Mouse (Mus musculus) hindbrain, embryonic 15.5 days (tissue): ENCODE data around the gene Rfwd3. TPM values are rescaled to one million over a fixed set of nuclear protein-coding genes. Genes with fewer than 3 reads are reported as not detected.

Experiments
- ATAC-seq: fragments of 200-750 bp; cut with Nextera tagmentation; 2 replicates; pipeline ENCODE4 v1.8.0; 2017; ENCODE audit warnings: low read depth, moderate number of reproducible peaks, moderate TSS enrichment; ENCODE audit not compliant: low FRiP score
- H3K27ac ChIP-seq: fragments of 300-500 bp; sonication (generic); replicated peaks from 2 replicates; pipeline ENCODE4 v1.5.1; 2015; ENCODE audit warnings: mild to moderate bottlenecking, inconsistent platforms
- H3K27me3 ChIP-seq: fragments of 300-500 bp; sonication (generic); 2 replicates; pipeline ENCODE4 v1.6.1; 2015; ENCODE audit warnings: control low read depth, inconsistent platforms
- H3K36me3 ChIP-seq: fragments of 300-500 bp; sonication (generic); 2 replicates; pipeline ENCODE4 v1.6.1; 2015; ENCODE audit warnings: control low read depth, inconsistent platforms
- H3K4me1 ChIP-seq: fragments of 300-500 bp; sonication (generic); replicated peaks from 2 replicates; pipeline ENCODE4 v1.6.1; 2015; ENCODE audit warnings: control low read depth, inconsistent platforms
- H3K4me2 ChIP-seq: fragments of 300-500 bp; sonication (generic); 2 replicates; pipeline ENCODE4 v1.6.1; 2015; ENCODE audit warnings: moderate library complexity, mild to moderate bottlenecking, inconsistent platforms
- H3K4me3 ChIP-seq: fragments of 300-500 bp; sonication (generic); 2 replicates; pipeline ENCODE4 v1.5.1; 2015; ENCODE audit warnings: mild to moderate bottlenecking, inconsistent platforms
- H3K9ac ChIP-seq: fragments of 300-500 bp; sonication (generic); 2 replicates; pipeline ENCODE4 v1.6.1; 2015; ENCODE audit warnings: inconsistent platforms
- H3K9me3 ChIP-seq: fragments of 300-500 bp; sonication (generic); 2 replicates; pipeline ENCODE4 v1.6.1; 2016; ENCODE audit warnings: control low read depth, inconsistent platforms
- WGBS: fragments of 180-500 bp; shearing (Covaris S2); methylation state at CpG from one replicate; pipeline ENCODE4 v1.1.7; 2015; 5-methylcytosine and 5-hydroxymethylcytosine counted together
- polyA plus RNA-seq: library from polyadenylated mRNA; unstranded; fragments of >200 nt; fragmentation: Nextera tagmentation; extraction: Ambion mirVana; gene quantifications from 2 replicates; pipeline ENCODE4 v1.2.1, GENCODE M21; 2015

Gene Rfwd3
- polyA plus RNA-seq, 1 experiment from 2014 or later = 23.7 TPM

DNA sequence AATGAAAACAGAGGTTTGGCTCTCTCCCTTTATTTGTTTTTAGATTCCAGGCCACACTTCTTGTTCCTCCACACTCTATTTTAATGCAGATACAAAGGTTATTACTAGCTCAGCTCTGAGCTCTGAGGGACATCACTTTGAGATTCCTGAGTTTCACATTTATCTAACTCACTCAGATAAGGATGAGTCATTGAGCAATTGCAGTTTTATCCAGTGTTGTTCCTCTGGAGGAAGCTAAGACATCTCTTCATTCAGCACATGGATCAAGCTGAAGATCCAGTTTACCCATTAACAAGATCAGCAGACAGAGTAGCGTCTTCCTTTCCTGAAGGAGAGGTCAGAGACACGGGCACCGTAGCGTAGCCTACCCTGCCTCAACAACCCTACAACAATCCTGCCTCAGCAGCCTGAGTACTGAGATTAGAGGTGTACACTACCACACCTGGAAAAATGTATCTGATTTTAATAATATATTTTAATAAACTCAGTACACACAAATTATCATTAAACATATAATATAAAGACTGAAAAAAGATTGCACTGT, 53.7 kb downstream of the Rfwd3 start:
- H3K4me3 ChIP-seq = no peak overlapping the region
- H3K9me3 ChIP-seq = no peaks in the 10 kb centered on the region
- no peak for ATAC-seq
- no peaks in the 10 kb centered on the region for H3K4me1 ChIP-seq
- no peaks in the 10 kb centered on the region for H3K27me3 ChIP-seq
- no peaks in the 10 kb centered on the region for H3K36me3 ChIP-seq
- H3K4me2 ChIP-seq = no peak overlapping the region
- WGBS = 88% methylated on average over 4 of the region's 4 CpGs
- H3K27ac ChIP-seq = no peak overlapping the region
- H3K9ac ChIP-seq = no peak overlapping the region

GRCm38 (mm10) chr8:111237301-111237700, 62.7 kb downstream of the Rfwd3 start:
- 82% methylated on average over 3 of the region's 3 CpGs for WGBS
- ATAC-seq = no peak
- H3K4me1 ChIP-seq = no peaks in the 10 kb centered on the region
- H3K36me3 ChIP-seq = no peaks in the 10 kb centered on the region
- H3K9me3 ChIP-seq = no peaks in the 10 kb centered on the region
- H3K27me3 ChIP-seq = no peaks in the 10 kb centered on the region
- no peak overlapping the region for H3K4me2 ChIP-seq
- no peak overlapping the region for H3K4me3 ChIP-seq
- H3K27ac ChIP-seq = no peak overlapping the region
- H3K9ac ChIP-seq = no peak overlapping the region

DNA sequence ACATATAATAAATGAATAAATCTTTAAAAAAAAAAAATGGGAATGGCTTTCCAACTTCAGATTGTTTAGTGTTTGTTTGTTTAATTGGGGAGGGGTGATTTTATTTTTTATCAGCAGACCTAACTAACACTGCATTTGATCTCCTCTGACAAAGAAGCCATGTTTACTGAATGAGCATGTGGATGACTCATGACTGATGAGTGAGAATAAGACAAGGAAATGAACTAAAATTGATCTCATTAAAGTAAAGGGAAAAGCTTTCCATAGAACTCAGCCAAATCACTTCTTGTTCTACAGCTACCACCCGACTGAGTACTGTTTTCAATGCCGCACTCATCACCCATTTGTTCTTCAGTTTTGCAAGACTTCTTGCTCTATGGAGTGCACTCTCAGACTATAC, 66.3 kb downstream of the Rfwd3 start:
- ATAC-seq = no peak

DNA sequence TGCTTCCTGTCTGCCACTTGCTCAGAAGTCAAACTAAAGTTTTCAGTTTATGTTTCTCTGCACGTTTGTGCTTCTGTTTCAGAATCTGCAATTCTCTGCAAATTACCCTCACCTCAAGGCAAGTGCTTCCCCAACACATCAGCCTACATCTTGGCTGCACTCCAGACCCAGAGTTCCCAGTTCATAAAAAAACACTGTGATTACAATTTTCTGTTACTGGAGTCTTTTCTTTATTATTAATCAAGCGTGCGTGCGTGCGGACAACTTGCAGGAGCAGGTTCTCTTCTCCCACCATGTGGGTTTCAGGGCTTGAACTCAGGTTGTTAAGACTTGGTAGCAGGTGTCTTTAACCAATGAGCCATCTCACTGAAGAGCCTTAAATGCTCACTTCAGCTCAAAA, 75.9 kb downstream of the Rfwd3 start:
- ATAC-seq = no peak
- Histone ChIP-seq H3K27me3 (no peaks in the 10 kb centered on the region), H3K9ac (no peak overlapping the region), H3K9me3 (no peaks in the 10 kb centered on the region), H3K4me1 (peaks cover 5% of the 10 kb centered on the region), H3K36me3 (no peaks in the 10 kb centered on the region), H3K4me2 (no peak overlapping the region), H3K4me3 (no peak overlapping the region), H3K27ac (no peak overlapping the region)
- WGBS = 52% methylated on average over 5 of the region's 5 CpGs

More for the DNA sequence above, 66.3 kb downstream of the Rfwd3 start:
- Histone ChIP-seq H3K27me3 (no peaks in the 10 kb centered on the region), H3K36me3 (no peaks in the 10 kb centered on the region), H3K9me3 (no peaks in the 10 kb centered on the region), H3K4me3 (no peak overlapping the region), H3K4me1 (no peaks in the 10 kb centered on the region), H3K9ac (no peak overlapping the region), H3K27ac (no peak overlapping the region), H3K4me2 (no peak overlapping the region)
- WGBS = 95% methylated on average over 2 of the region's 2 CpGs

Other genes starting within 250 kb of the Rfwd3 start
- gene Exosc6, start 243.9 kb downstream of the Rfwd3 start, polyA plus RNA-seq = not detected in 2 replicates
- 0.52 and 0.92 TPM in 2 replicates for gene Clec18a, start 207.8 kb downstream of the Rfwd3 start, polyA plus RNA-seq
- 10.2 and 11.0 TPM in 2 replicates for gene Pdpr, start 205.6 kb downstream of the Rfwd3 start, polyA plus RNA-seq
- gene Glg1, start 41.0 kb downstream of the Rfwd3 start, polyA plus RNA-seq = 65.0 and 68.5 TPM in 2 replicates
- 0.51 and 0.64 TPM in 2 replicates for gene Mlkl, start 38.0 kb upstream of the Rfwd3 start, polyA plus RNA-seq
- 0.63 and 0.96 TPM in 2 replicates for gene Fa2h, start 93.6 kb upstream of the Rfwd3 start, polyA plus RNA-seq
- 7.3 and 8.1 TPM in 2 replicates for gene Wdr59, start 221.9 kb upstream of the Rfwd3 start, polyA plus RNA-seq
- 102 and 106 TPM in 2 replicates for gene Znrf1, start 235.9 kb upstream of the Rfwd3 start, polyA plus RNA-seq